Mouse (Mus musculus) telencephalon, adult 2 months (tissue): ENCODE results near the gene Rragb.
"Not testable (repeated sequence)": the region's sequence is repeated elsewhere in the genome, so short reads cannot be mapped to it uniquely, and the experiment has no call there.

Experiments used
- DNase-seq: peaks from one replicate; pipeline ENCODE4 v3.0.0-alpha.2; 2011; ENCODE audit warnings: low read depth, low spot score

Gene Rragb

GRCm38 (mm10) chrX:153139734-153140515, at the start of gene Rragb:
Gene Rragb, plus strand, starts transcription at chrX:153139981.
- DNase-seq, result peak; percentile 81

GRCm38 (mm10) chrX:153118486-153118885, 21.3 kb upstream of the Rragb start, which contains the start of gene Foxr2:
Gene Foxr2, plus strand, starts transcription at chrX:153118786.
- DNase-seq, result no peak

GRCm38 (mm10) chrX:153119013-153119412, 20.8 kb upstream of the Rragb start:
- DNase-seq, result no peak

- no peak for DNase-seq
Observed at GRCm38 (mm10) chrX:153142656-153143055, 2.9 kb downstream of the Rragb start.

GRCm38 (mm10) chrX:153151766-153152165, 12.0 kb downstream of the Rragb start:
- DNase-seq, result no peak

- no peak for DNase-seq
Observed at GRCm38 (mm10) chrX:153155322-153155721, 15.5 kb downstream of the Rragb start.

- no peak for DNase-seq
Observed at GRCm38 (mm10) chrX:153174786-153175185, 35.0 kb downstream of the Rragb start.

- DNase-seq, result no peak
Observed at GRCm38 (mm10) chrX:153182221-153182620, 42.4 kb downstream of the Rragb start.

- DNase-seq, result not testable (repeated sequence)
Observed at GRCm38 (mm10) chrX:153199185-153199584, 59.4 kb downstream of the Rragb start.

GRCm38 (mm10) chrX:153211101-153211500, 71.3 kb downstream of the Rragb start:
- DNase-seq, result no peak
